Mouse (Mus musculus): ENCODE measurements at regions not wholly inside any gene's neighbourhood (a gene's known extent, or its start where the extent isn't known, plus 50 kb on each side); places are given as distances from the start of the nearest gene placed in this dataset.

GRCm38 (mm10) chr6:103405961-103406360 lies 104.4 kb upstream of the Chl1 start:
- ATAC-seq (replicated peaks; ENCODE audit: low FRiP score, low read depth) (peak; percentile 49; the same call in 1 of the 2 replicates), DNase-seq (ENCODE audit: low spot score) (no peak)
- Histone ChIP-seq H3K4me3 (replicated peaks; ENCODE audit: low read depth, low read length) (no peak overlapping the region), H3K27me3 (ENCODE audit: insufficient read depth, low read length) (no peaks in the 10 kb centered on the region), H3K4me1 (replicated peaks; ENCODE audit: insufficient read depth, low read length) (no peaks in the 10 kb centered on the region), H3K36me3 (ENCODE audit: insufficient read depth, low read length) (no peaks in the 10 kb centered on the region), H3K27ac (no peak overlapping the region), H3K4me2 (ENCODE audit: low read length) (no peak overlapping the region), H3K9me3 (replicated peaks; ENCODE audit: low read length) (no peaks in the 10 kb centered on the region), H3K9ac (ENCODE audit: low read depth, low read length) (no peak overlapping the region)
- TF ChIP-seq CTCF (IDR thresholded peaks at IDR 0.05; ENCODE audit: low read depth), result no peak

- Histone ChIP-seq H3K4me2 (ENCODE audit: low read length) (no peak overlapping the region), H3K9ac (ENCODE audit: low read depth, low read length) (no peak overlapping the region), H3K4me1 (replicated peaks; ENCODE audit: insufficient read depth, low read length) (no peaks in the 10 kb centered on the region), H3K27ac (no peak overlapping the region), H3K27me3 (ENCODE audit: insufficient read depth, low read length) (no peaks in the 10 kb centered on the region), H3K36me3 (ENCODE audit: insufficient read depth, low read length) (no peaks in the 10 kb centered on the region), H3K9me3 (replicated peaks; ENCODE audit: low read length) (no peaks in the 10 kb centered on the region), H3K4me3 (replicated peaks; ENCODE audit: low read depth, low read length) (no peak overlapping the region)
- TF ChIP-seq CTCF (IDR thresholded peaks at IDR 0.05; ENCODE audit: low read depth), result no peak
- ATAC-seq (replicated peaks; ENCODE audit: low FRiP score, low read depth) (no peak), DNase-seq (ENCODE audit: low spot score) (no peak)
- 90% methylated on average over 2 of the region's 2 CpGs for WGBS
Measured at GRCm38 (mm10) chr6:103414888-103415287, 95.5 kb upstream of the Chl1 start.

- Histone ChIP-seq H3K27me3 (ENCODE audit: insufficient read depth, low read length) (no peaks in the 10 kb centered on the region), H3K27ac (no peak overlapping the region), H3K4me2 (ENCODE audit: low read length) (no peak overlapping the region), H3K36me3 (ENCODE audit: insufficient read depth, low read length) (no peaks in the 10 kb centered on the region), H3K9me3 (replicated peaks; ENCODE audit: low read length) (no peaks in the 10 kb centered on the region), H3K4me1 (replicated peaks; ENCODE audit: insufficient read depth, low read length) (no peaks in the 10 kb centered on the region), H3K9ac (ENCODE audit: low read depth, low read length) (no peak overlapping the region), H3K4me3 (replicated peaks; ENCODE audit: low read depth, low read length) (no peak overlapping the region)
- DNase-seq (ENCODE audit: low spot score), result no peak
- TF ChIP-seq CTCF (IDR thresholded peaks at IDR 0.05; ENCODE audit: low read depth), result no peak
- no peak for ATAC-seq (replicated peaks; ENCODE audit: low FRiP score, low read depth)
- WGBS, result 33% methylated on average over 1 of the region's 1 CpGs
Measured at GRCm38 (mm10) chr6:103421013-103421933, 89.1 kb upstream of the Chl1 start.

- DNase-seq (ENCODE audit: low spot score), result peak; percentile 5
- Histone ChIP-seq H3K4me1 (replicated peaks; ENCODE audit: insufficient read depth, low read length) (no peaks in the 10 kb centered on the region), H3K9me3 (replicated peaks; ENCODE audit: low read length) (no peaks in the 10 kb centered on the region), H3K27ac (no peak overlapping the region), H3K27me3 (ENCODE audit: insufficient read depth, low read length) (no peaks in the 10 kb centered on the region), H3K36me3 (ENCODE audit: insufficient read depth, low read length) (no peaks in the 10 kb centered on the region), H3K9ac (ENCODE audit: low read depth, low read length) (no peak overlapping the region), H3K4me2 (ENCODE audit: low read length) (no peak overlapping the region), H3K4me3 (replicated peaks; ENCODE audit: low read depth, low read length) (no peak overlapping the region)
- TF ChIP-seq CTCF (IDR thresholded peaks at IDR 0.05; ENCODE audit: low read depth), result no peak
- ATAC-seq (replicated peaks; ENCODE audit: low FRiP score, low read depth), result no peak
- WGBS, result 44% methylated on average over 5 of the region's 5 CpGs
Measured at GRCm38 (mm10) chr6:103430933-103431594, 79.3 kb upstream of the Chl1 start.

- Histone ChIP-seq H3K9me3 (replicated peaks; ENCODE audit: low read length) (no peaks in the 10 kb centered on the region), H3K4me3 (replicated peaks; ENCODE audit: low read depth, low read length) (no peak overlapping the region), H3K27me3 (ENCODE audit: insufficient read depth, low read length) (no peaks in the 10 kb centered on the region), H3K36me3 (ENCODE audit: insufficient read depth, low read length) (no peaks in the 10 kb centered on the region), H3K9ac (ENCODE audit: low read depth, low read length) (no peak overlapping the region), H3K4me1 (replicated peaks; ENCODE audit: insufficient read depth, low read length) (no peaks in the 10 kb centered on the region), H3K4me2 (ENCODE audit: low read length) (no peak overlapping the region), H3K27ac (no peak overlapping the region)
- DNase-seq (ENCODE audit: low spot score) (no peak), ATAC-seq (replicated peaks; ENCODE audit: low FRiP score, low read depth) (no peak)
- 74% methylated on average over 5 of the region's 5 CpGs for WGBS
- no peak for TF ChIP-seq CTCF (IDR thresholded peaks at IDR 0.05; ENCODE audit: low read depth)
Measured at GRCm38 (mm10) chr6:103431595-103431957, 78.8 kb upstream of the Chl1 start.
